Mouse (Mus musculus) forebrain, embryonic 14.5 days (tissue): ENCODE data around the gene Wasl. TPM values are rescaled to one million over a fixed set of nuclear protein-coding genes. Genes with fewer than 3 reads are reported as not detected.

Experiments used
- ATAC-seq: fragments of 200-750 bp; cut with Nextera tagmentation; 2 replicates; pipeline ENCODE4 v1.8.0; 2017; ENCODE audit warnings: mild to moderate bottlenecking, moderate library complexity
- DNase-seq: peaks from one replicate; pipeline ENCODE4 v3.0.0-alpha.2; 2015; ENCODE audit warnings: low spot score
- H3K27ac ChIP-seq: fragments of 300-500 bp; sonication (generic); 2 replicates; pipeline ENCODE4 v1.5.1; 2014; ENCODE audit warnings: low read depth, mild to moderate bottlenecking, control low read depth, low read length, moderate library complexity
- H3K27me3 ChIP-seq: fragments of 300-500 bp; sonication (generic); replicated peaks from 2 replicates; pipeline ENCODE4 v1.6.1; 2014; ENCODE audit warnings: low read length, control low read depth, mixed read lengths; ENCODE audit not compliant: control insufficient read depth, insufficient read depth
- H3K36me3 ChIP-seq: fragments of 300-500 bp; sonication (generic); 2 replicates; pipeline ENCODE4 v1.6.1; 2014; ENCODE audit warnings: low read length, control low read depth; ENCODE audit not compliant: control insufficient read depth, insufficient read depth
- H3K4me1 ChIP-seq: fragments of 300-500 bp; sonication (generic); 2 replicates; pipeline ENCODE4 v1.6.1; 2014; ENCODE audit warnings: antibody characterized with exemption, low read length, control low read depth; ENCODE audit not compliant: control insufficient read depth, insufficient read depth
- H3K4me2 ChIP-seq: fragments of 300-500 bp; sonication (generic); 2 replicates; pipeline ENCODE4 v1.6.1; 2014; ENCODE audit warnings: mild to moderate bottlenecking, control low read depth, low read length
- H3K4me3 ChIP-seq: fragments of 300-500 bp; sonication (generic); 2 replicates; pipeline ENCODE4 v1.5.1; 2014; ENCODE audit warnings: low read depth, low read length, control low read depth
- H3K9ac ChIP-seq: fragments of 300-500 bp; sonication (generic); 2 replicates; pipeline ENCODE4 v1.6.1; 2014; ENCODE audit warnings: mild to moderate bottlenecking, low read length, control low read depth, moderate library complexity
- H3K9me3 ChIP-seq: fragments of 300-500 bp; sonication (generic); replicated peaks from 2 replicates; pipeline ENCODE4 v1.6.1; 2016; ENCODE audit warnings: low read length, control low read depth, mixed read lengths; ENCODE audit not compliant: control insufficient read depth
- WGBS: fragments of 180-500 bp; shearing (Covaris S2); extraction: QIAGEN DNeasy Blood & Tissue Kit; methylation state at CpG from one replicate; pipeline ENCODE4 v1.1.7; 2014; 5-methylcytosine and 5-hydroxymethylcytosine counted together
- polyA plus RNA-seq: library from polyadenylated mRNA; unstranded; fragments of >200 nt; fragmentation: Nextera tagmentation; extraction: Ambion mirVana; gene quantifications from 2 replicates; pipeline ENCODE4 v1.2.1, GENCODE M21; 2014

The Wasl gene
- polyA plus RNA-seq, 1 experiment from 2014 or later: 38.4 TPM

DNA sequence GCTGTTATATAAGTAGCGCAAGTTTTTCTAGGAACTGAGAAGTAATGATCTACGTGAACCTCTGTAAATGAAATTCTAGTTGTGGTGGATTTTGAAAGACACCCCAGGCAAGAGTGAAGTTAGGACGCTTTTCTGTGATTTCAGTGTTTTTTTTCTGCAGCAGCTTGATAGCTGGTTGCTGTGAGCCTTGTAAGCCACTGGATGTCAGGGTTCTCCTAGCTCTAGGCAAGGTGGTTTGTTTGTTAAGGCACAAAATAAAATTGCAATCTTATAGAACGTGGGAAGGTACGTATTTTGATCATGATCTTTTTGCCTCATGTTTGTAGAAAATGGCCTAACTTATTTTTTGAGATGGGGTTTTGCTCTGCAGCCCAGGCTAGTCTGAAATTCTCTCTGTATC, 95.8 kb downstream of the Wasl start:
- H3K36me3 ChIP-seq: no peaks in the 10 kb centered on the region
- no peak overlapping the region for H3K9ac ChIP-seq
- H3K4me1 ChIP-seq: no peaks in the 10 kb centered on the region
- H3K4me2 ChIP-seq: no peak overlapping the region
- WGBS: 85% methylated on average over 5 of the region's 5 CpGs
- H3K4me3 ChIP-seq: no peak overlapping the region
- DNase-seq (no peak), ATAC-seq (no peak)
- H3K9me3 ChIP-seq: no peaks in the 10 kb centered on the region
- H3K27ac ChIP-seq: no peak overlapping the region
- no peaks in the 10 kb centered on the region for H3K27me3 ChIP-seq

DNA sequence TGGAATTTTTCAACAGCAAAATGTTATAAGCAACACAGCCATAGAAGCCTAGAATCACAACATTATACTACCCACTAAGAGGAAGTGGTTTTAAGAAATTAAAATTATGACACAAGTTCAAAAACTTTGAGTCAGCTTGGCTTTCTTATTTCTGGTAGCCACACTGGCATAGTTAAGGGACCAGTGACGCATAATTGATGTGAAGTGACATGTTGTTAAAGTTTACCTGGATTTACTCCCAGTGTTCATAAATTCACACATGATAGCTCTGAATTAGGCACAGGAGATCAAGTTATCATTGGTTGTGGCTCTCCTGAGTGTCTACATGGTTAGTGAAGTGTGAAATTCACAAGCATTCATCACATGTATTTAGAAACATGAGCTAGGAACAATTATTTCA, 99.9 kb downstream of the Wasl start:
- Histone ChIP-seq H3K9ac (no peak overlapping the region), H3K4me2 (no peak overlapping the region), H3K27ac (no peak overlapping the region), H3K27me3 (no peaks in the 10 kb centered on the region), H3K4me3 (no peak overlapping the region), H3K4me1 (no peaks in the 10 kb centered on the region), H3K36me3 (no peaks in the 10 kb centered on the region), H3K9me3 (no peaks in the 10 kb centered on the region)
- ATAC-seq (no peak), DNase-seq (no peak)
- WGBS: 86% methylated on average over 1 of the region's 1 CpGs

DNA sequence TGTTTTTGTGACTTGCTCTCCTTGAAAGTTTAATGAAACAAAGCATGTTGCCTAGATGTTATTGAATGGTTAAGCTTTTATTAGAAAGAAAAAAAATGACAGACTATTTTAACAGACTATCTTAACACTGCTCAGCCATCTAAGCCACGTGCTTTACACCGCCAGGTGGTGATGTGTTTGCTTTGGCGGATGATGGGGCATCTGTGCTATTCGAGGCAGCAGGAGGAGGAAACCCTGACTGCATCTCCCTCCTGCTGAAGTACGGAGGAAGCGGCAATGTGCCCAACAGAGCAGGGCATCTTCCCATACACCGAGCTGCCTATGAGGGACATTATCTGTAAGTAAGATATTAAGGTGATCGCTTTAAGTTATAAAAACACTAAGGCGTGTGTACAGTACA, 100.7 kb downstream of the Wasl start:
- ATAC-seq (no peak), DNase-seq (no peak)
- H3K4me2 ChIP-seq: no peak overlapping the region
- no peaks in the 10 kb centered on the region for H3K36me3 ChIP-seq
- H3K9ac ChIP-seq: no peak overlapping the region
- no peaks in the 10 kb centered on the region for H3K27me3 ChIP-seq
- no peak overlapping the region for H3K27ac ChIP-seq
- no peaks in the 10 kb centered on the region for H3K9me3 ChIP-seq
- WGBS: 75% methylated on average over 9 of the region's 9 CpGs
- no peak overlapping the region for H3K4me3 ChIP-seq
- no peaks in the 10 kb centered on the region for H3K4me1 ChIP-seq

Other genes starting within 250 kb of the Wasl start
- gene Iqub, start 149.9 kb downstream of the Wasl start, polyA plus RNA-seq: 2.0 and 2.1 TPM in 2 replicates
- 308 and 346 TPM in 2 replicates for gene Ndufa5, start 137.0 kb downstream of the Wasl start, polyA plus RNA-seq
- gene Asb15, start 136.9 kb downstream of the Wasl start, polyA plus RNA-seq: 0.06 TPM in 1 of 2 replicates, not detected in the other
- not detected in 2 replicates for gene Lmod2, start 67.2 kb downstream of the Wasl start, polyA plus RNA-seq
- gene Hyal6, start 68.2 kb upstream of the Wasl start, polyA plus RNA-seq: not detected in 2 replicates
- gene Hyal4, start 83.3 kb upstream of the Wasl start, polyA plus RNA-seq: not detected in 2 replicates
- gene Spam1, start 126.2 kb upstream of the Wasl start, polyA plus RNA-seq: not detected in 2 replicates
- not detected in 2 replicates for gene Hyal5, start 193.0 kb upstream of the Wasl start, polyA plus RNA-seq